Mouse (Mus musculus) testis, postnatal 10 days (tissue): Measurements from ENCODE around the gene H13.
A peak's percentile ranks its signal among the peaks of the same experiment; 100 is the strongest.

Source experiments
- DNase-seq: peaks from one replicate; pipeline ENCODE4 v3.0.0; 2021; ENCODE audit warnings: low spot score

The H13 gene

DNA sequence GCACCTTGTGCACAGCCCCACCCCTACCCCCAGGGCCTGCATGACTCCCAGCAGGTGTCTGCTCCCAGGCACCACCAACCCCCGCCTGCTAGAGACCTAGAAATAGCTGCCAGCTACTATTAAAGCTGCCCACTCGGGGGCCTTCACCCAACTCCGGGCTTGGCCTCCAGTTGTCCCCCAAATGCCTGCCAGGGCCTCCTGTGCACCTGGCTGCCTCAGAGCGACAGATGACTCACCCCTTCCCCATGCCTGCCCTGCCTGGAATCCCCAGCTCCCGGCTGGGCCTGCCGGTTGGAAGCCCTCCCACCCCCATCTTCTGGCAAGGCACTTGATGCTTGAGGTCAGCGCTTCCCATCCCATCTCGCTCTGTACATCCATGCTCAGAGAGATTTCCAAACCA is 31.5 kb downstream of the H13 start:
- no peak for DNase-seq

DNA sequence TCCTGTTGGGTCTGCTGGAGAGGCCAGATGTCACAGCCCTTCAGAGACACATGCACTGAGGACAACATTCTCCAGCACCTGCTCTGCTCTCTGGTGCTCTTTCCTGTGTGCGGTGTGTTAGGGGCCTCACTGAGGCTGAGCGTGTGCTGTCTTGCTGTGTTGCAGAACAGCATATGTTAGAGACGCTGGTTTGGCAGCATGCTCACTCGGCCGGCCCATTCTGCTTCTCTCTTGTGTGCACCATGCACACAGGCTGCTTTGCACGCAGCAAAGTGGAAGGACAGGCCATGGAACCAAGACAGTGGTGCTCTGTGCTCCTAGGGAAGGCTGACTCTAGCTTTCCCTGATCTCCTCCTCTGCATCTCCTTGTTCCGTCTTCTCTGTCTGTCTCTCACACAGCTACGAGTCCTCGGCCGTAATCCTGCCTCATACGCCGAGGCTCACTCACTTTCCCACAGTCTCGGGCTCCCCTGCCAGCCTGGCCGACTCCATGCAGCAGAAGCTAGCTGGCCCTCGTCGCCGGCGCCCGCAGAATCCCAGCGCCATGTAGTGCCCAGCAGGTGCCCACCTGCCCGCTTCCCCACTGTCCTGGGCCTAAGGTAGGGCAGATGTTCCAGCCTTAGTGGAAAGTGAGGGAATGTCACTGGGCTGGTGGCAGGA is 34.5 kb downstream of the H13 start:
- no peak for DNase-seq

DNA sequence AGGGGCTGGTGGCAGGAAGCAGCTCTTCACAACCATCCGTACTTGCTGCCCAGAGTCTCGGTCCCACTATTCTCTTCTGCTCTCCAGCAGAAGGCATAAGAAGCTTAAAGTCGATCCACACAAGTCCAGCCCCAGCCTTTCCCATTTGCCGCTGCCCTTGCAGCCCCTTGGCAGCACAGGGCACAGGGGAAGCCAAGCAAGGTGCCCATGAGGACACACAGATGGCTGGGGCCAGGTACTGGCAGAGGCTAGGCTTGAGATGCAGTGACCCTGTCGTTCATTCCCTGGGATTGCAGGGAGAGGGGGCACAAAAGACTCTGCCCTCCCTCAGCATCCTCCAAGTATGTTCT is 35.0 kb downstream of the H13 start:
- DNase-seq: no peak

DNA sequence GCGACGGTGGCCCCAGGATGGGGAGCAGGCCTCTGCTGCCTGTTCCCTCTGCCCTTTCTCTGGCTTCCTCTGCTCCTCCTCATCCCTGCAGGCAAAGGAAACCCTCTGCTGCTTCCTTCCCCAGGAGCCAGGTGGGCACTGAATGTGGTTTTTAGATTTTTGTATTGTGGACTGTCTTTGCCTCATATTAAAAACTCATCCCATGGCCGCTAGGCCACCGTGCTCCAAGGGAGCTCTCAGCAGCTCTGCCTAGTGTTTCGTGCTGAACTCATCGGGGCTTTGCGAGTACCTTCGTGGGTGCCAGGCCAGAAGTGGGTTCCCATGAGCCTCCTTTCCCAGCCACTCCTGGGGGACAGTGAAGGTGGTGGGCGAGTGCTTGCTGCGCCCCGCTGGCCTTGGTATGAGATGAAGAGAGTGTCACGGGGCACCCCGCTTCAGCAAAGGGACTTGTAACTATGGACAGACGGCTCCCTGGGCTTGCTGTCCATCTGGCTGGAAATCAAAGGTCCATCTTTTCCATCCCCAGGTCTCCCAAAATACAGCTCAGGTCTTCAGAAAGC is 35.6 kb downstream of the H13 start:
- no peak for DNase-seq

DNA sequence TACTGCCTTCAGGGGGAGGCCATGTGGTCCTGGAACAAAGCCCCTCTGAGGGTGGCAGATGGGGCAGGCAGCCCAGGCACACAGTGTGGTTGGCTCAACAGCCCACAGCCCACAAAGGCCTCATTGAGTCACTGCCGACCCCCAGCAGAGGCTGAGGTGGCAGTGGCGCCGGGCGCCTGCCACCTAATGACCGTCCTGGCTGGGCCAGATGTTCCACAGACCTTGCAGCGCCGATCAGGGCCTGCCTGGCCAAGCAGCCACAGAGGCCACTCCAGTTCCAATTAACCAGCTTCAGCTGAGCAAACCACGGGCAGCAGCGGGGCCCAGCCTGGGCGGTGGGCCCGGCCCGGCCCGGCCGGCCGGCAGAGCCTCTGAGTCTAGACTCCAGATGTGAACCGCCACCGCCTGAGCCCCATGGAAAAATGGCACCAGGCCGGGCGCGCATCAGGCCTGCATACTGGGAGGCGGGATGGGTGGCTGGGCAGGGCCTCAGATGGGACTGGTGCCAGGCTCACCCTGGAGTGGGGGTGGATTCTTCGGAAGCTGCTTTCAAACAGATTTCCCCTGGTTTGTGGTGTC is 36.8 kb downstream of the H13 start:
- peak; percentile 89 for DNase-seq

DNA sequence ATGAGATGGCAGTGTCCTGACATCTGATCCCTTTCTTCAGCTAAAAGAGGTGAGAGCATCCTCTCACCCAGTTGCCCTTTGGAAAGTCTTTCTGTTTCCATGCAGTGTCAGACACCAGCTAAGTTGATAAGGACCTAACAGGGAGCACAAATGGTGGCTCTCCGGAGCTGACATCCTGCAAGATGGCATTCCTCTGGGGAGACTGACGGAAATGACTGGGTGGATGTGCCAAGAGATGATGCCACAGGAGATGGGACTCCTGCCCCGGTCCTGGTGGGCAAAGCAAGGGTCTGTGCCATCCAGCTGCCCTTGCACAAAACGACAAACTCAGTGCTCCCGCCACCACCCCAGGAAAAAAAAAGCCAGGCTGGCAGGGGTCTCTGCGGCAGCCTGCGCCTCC is 37.9 kb downstream of the H13 start:
- DNase-seq: no peak

DNA sequence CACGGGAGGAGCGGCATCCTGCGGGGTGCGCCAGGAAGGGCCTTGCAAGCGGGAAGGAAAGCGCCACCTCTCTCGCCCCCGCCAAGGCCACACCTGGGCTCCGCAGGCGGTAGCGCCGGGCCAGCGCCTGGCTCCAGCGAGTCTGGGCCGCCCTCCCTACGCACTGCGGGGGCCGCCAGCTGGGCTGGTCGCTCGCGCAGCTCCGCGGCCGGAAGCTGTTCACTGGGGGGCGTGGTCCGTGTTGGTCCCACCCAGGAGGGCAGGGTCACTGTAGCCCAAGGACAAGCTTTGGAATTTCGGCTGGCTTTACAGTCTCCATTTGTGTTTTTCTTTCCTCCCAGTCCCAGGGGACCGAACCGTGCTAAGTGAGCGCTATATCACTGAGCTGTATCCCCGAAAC is 38.4 kb downstream of the H13 start:
- DNase-seq: peak; percentile 97

DNA sequence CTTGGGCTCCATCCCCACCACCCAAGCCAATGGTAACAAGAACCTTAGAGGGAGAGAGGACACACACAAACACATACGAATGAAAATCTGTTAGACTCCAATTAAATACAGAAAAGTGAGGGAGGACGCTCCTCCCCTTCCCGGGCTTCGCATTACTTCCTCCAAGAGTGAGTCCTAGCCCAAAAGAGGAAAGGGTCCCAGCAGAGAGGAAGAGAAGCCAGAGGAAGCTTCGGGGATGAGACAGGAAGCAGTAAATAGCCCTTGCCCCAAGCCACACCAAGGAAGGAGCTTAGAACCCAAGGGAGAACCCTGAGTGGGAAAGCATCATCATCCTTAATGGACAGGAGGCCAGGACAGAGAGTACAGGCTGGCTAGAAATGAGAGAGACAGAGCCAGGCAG is 39.8 kb downstream of the H13 start:
- DNase-seq: no peak

DNA sequence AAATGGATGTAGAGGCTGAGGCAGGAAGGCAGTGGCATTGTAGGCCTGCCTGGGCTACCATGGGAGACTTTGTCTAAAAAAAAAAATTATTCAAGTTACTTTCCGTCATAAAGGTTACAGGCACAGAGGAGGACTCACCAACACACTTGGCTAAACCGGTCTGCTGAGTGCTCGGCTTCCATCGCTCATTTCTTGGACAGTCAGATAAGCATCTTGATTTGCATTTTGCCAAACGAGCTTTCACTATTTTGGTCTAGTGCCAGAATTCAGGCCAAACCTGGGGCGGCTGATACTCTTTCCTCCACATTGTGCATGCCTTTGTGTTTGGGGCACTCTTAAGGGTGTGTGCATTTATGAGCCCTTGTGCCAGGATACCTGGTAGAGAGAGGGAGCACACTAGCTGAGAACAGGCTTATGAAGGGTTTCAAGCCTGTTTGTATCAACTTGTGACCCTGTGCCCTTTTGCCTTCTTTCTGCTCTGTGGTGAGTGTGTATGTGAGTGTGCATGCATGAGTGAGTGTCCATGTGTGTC is 47.0 kb downstream of the H13 start:
- no peak for DNase-seq

DNA sequence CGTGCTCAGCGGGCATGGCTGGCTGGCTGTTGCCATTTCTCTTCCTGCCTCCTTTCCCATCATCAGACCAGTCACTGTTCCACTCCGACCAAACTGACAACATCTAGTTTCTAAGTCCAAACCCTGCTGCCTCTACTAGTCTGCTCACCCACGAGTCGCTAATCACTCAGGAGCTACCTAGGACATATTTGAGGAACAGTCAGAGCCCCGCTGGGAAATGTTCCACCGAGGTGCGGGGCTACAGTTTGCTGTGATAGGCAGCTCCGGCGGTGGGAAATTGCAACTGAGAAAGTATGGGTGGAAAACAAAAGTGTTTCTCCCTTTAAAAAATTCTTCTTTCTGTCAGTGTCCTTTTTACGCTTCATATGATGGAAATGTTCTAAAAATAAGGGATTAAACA is 48.4 kb downstream of the H13 start:
- DNase-seq: no peak

DNA sequence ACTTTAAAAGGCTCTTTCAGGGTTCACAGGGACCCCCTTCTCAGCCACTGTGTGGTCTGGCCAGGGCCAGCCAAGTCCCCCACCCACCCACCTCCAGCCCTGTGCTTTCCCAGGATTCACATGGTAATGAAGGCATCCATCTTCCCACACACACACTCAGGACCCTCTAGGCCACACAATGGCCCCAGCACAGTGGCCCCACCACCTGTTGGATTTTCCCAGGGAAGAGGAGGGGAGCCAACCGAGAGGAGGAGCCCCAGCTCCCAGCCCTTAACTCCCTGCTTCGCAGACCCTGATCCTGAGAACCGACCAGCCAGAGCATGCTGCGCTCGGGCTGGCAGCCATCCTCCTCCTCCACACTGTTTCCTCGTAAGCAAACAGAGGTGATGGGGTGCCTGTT is 48.8 kb downstream of the H13 start:
- no peak for DNase-seq

DNA sequence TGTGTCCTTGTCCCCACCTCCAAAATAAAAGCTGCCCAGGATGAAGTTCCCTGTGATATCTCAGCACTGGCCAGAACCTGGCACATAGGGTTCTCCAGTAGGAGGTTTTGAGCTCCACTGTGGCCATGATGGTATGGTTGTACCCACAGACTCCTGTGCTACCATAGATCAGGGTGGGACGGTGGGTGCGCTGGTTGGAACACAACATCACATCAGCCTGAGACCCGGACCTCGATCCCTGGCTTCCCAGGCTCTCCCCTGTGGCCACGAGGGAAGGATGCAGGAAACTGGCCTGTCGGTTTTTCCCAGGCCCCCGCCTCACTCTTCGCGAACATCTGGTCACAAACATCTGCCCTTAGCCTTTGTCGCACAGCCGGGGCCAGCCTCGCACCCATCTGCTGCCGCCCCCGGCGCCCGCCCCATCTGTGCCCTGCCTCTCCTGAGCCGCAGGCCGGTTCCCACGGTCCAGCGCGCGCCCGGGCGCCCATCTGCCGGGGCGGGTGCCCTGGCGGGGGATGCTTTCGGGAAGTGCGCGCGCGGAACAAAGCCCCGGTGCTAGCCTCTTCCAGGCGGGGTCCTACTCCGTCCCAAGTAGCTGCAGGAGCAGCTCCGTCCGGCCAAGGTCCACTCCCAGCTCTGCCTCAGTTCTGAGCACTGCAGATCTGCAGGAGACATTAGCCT is 54.5 kb downstream of the H13 start:
- DNase-seq: peak; percentile 70

DNA sequence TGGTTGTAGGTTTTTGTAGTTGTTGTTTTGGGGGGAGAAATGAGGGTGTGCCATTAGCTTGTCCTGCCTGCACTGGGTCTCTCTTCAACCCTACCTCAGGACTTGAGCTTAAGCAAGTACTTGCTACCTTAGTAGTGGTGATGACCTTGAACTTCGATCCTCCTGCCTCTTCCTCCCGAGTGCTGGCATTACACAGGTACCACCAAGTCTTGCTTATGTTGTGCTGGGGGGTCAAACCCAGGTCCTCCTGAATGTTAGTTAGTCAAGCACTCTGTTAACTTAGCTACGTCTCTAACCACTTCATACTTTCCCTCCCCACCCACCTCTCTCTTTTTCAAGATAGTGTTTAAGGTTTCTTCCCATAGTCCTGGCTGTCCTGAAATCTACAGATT is 55.1 kb downstream of the H13 start:
- no peak for DNase-seq

DNA sequence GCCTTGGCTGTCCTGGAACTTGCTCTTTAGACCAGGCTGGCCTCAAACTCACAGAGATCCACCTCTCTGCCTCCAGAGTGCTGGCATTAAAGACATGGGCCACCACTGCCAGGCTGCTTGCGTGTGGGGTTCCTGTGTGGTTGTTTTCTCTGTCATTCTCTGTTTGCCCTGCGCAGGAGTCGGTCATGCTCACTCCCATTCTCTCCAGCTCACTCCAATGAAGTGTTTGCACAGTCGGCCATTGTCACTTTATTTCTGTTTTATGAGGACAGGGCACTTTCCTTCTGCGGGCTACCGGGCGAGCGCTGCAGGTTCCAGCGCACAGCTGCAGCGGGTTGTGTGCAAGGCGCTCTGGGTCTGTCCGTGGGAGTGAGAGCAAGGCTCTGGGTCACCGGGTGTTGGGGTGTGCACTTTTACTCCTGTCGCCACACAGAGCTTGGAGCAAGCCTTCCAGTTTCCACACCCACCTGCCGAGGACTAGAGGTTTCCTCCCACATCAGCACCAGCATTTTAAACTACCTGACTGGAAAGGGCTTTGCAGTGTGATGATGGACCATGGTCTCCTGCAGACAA is 56.0 kb downstream of the H13 start:
- no peak for DNase-seq

DNA sequence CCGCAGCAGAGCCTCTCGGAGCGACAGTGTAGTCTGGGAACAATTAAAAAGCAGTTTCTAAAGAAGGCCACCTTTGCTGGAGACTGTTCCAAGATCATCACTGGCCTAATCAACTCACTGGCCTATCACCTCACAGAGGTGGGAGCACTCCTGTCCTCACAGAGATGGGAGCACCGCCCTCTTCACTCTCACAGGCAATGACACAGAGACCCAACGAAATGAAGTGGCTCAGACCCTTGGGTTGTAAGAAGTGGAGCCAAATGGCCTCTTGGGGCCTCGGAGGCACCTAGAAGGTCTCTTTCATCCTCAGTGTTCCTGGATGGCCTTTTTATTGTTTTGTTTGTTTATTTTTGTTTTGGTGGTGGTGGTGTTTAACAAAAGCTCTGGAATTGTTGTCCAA is 57.0 kb downstream of the H13 start:
- DNase-seq: no peak

DNA sequence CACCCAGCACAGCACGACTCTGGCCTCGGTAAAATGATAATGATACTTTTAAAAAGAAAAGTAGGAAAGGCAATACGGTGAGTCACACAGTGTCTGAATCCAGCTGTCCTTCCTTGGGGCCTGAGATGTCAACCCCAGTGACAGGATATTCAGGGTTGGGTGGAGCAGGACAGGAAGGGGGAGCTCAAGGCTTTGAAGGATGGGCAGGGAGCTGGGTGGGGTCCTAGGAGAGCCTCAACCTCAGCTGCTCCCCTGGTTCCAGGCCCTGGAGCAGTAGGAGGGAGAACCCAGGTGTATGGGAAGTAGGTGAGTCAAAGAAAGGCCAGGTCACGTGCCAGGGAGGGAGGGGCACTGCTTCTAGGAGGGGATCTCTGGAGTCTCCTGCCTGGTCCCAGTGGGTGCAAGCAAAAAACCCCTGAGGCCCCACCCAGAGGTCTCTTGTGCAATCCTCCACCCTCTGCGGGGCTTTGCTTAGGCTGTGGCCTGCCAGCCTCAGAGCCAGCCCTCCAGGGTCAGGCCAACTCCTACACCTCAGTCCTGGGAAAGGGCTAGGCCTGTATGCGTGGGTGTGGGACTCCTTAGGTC is 57.6 kb downstream of the H13 start:
- DNase-seq: no peak

DNA sequence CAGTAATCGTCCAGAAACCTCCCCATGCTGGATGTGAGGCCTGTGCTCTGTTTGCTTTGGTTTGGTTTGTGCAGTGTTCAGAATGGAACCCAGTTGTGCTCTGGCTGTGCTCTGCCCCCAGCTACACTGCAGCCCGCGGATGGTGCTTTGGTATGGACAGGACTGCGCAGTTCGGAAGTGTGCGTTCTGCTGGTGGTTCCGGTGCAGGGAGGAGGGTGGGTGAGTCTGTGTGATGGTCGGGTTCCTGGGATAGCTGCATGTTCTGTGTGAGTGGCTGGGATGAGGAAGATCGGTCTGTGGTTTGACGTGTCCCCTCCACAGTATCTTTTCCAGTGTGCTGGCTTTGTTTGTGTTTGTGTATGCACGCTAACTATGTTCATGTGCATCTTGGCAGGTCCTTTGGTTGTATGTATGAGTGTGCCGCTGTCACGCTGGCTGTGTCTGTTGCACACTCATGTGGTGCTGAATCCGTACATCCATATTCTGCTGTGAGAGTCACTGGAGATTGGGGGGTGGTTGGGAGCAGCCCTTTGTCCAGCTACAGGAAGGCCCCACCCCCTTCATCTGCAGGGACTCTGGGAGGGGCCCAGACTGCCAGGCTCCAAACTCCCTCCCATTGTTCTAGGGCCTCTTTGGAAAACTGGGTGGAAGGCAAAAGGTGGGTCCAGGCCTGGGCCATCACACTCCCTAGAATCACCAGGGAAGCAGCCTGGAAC is 58.7 kb downstream of the H13 start:
- DNase-seq: no peak

DNA sequence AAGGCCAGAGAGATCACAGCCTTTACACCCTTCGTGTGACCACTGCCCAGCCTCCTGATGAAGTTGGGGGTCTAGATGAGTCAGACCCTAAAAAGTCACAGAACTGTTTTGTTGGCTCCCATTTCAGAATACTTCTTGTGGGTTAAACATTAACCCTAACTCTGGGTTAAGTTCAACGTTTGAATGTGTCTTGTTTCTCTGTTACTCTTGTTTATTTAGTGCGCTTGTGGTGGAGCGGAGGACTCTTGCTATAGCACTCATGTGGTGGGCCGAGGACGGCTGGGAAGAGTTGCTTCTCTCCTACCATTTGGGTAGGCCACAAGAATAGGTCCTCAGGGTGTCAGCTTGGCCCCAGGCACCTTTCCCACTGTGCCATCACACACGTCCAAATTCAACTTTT is 59.3 kb downstream of the H13 start:
- no peak for DNase-seq

DNA sequence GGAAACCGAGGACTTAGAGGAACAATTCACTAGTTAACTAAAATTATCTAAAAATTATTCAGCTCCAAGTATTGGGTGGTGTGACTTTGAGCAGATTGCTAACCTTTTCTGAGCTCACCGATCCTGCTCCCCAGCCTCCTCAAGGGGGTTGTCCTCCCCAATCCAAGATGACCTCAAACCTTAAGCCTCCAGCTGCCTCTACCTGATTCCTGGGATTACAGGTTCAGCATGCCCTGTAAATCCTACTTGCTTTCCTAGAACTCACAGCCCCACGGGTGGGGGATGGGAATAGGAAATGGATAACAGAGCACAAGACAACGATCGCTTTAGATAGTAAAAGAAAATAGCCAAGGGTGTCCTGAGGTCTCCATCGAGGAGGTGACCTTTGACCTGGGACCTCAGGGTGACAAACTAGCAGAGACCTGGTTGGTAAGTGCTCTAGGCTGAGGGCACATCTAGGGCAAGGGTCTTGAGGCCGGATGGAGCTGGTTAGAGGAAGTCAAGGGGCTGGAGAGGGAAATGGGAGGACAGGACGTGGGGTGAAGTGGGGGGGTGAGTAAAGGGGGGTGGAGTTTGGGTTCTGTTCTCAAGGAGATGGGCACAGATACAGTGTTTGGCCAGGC is 59.9 kb downstream of the H13 start:
- DNase-seq: no peak

DNA sequence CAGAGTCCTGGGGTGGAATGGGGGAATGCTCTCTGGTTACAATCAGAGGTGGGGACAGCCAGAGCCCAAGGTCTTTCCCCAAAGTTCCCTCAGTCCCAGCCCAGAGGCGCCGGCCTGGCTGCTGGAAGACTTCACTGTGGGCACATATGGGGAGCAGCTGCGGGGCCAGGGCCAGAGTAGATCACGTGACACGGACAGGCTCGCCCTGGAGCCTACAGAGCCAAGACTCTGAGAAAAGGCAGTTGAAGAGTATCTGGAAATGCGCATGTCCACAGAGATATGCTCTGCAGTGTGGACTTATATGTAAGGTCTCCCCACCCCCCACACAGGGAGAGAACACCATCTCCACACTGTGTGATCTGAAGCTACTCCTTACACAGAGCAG is 60.4 kb downstream of the H13 start:
- peak; percentile 80 for DNase-seq

DNA sequence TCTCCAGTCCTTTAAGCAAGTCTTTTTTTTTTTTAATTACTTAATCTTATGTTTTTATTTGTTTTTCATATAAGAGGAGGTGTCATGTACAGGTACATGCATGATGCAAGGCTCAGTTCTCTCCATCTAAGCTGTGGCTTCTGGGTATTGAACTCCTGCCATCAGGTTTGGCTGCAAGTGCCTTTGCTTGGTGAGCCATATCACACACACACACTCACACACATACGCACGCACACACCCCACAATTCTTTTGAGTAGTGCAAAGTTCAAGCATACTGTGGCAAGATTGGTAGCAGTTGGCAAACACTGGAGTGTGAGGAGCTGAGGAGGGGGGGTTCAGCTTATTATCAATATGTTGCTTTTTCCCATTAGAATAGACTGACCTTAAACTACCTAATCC is 63.9 kb downstream of the H13 start:
- DNase-seq: no peak

DNA sequence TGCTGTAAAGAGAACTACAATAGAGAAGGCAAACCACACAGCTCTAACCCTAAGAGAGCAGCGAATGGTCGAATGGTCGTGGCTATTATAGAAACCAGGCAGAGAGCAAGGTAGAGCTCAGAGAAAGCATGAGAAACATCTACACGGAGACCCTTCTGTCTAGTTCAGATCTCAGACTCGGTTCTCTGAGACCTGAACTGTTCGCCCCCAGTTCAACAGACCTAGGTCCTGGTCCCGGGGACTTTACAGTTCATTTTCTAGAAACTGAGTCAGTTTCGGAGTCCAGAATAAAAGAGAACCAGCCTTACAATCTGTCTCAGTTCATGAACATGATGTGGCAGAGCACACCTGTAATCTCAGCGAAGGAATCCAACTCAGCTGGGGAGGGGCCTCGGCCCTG is 65.2 kb downstream of the H13 start:
- no peak for DNase-seq
